Mouse (Mus musculus) hindbrain, embryonic 12.5 days (tissue): ENCODE results near the gene Vapa. TPM values are rescaled to one million over a fixed set of nuclear protein-coding genes. Genes with fewer than 3 reads are reported as not detected.

Experiments
- ATAC-seq: fragments of 200-750 bp; cut with Nextera tagmentation; 2 replicates; pipeline ENCODE4 v1.8.0; 2017; ENCODE audit warnings: moderate TSS enrichment; ENCODE audit not compliant: low FRiP score
- H3K27ac ChIP-seq: fragments of 300-500 bp; sonication (generic); 2 replicates; pipeline ENCODE4 v1.5.1; 2016; ENCODE audit warnings: mild to moderate bottlenecking
- H3K27me3 ChIP-seq: fragments of 300-500 bp; sonication (generic); 2 replicates; pipeline ENCODE4 v1.6.1; 2016; ENCODE audit warnings: mild to moderate bottlenecking
- H3K36me3 ChIP-seq: fragments of 300-500 bp; sonication (generic); 2 replicates; pipeline ENCODE4 v1.6.1; 2016; ENCODE audit warnings: mild to moderate bottlenecking
- H3K4me1 ChIP-seq: fragments of 300-500 bp; sonication (generic); 2 replicates; pipeline ENCODE4 v1.6.1; 2016
- H3K4me2 ChIP-seq: fragments of 300-500 bp; sonication (generic); replicated peaks from 2 replicates; pipeline ENCODE4 v1.6.1; 2016; ENCODE audit warnings: mild to moderate bottlenecking
- H3K4me3 ChIP-seq: fragments of 300-500 bp; sonication (generic); 2 replicates; pipeline ENCODE4 v1.5.1; 2016; ENCODE audit warnings: mild to moderate bottlenecking
- H3K9ac ChIP-seq: fragments of 300-500 bp; sonication (generic); 2 replicates; pipeline ENCODE4 v1.6.1; 2016; ENCODE audit warnings: mild to moderate bottlenecking, moderate library complexity
- H3K9me3 ChIP-seq: fragments of 300-500 bp; sonication (generic); replicated peaks from 2 replicates; pipeline ENCODE4 v1.6.1; 2016; ENCODE audit warnings: mild to moderate bottlenecking
- WGBS: fragments of 180-500 bp; shearing (Covaris S2); methylation state at CpG from one replicate; pipeline ENCODE4 v1.1.7; 2016; 5-methylcytosine and 5-hydroxymethylcytosine counted together
- polyA plus RNA-seq: library from polyadenylated mRNA; unstranded; fragments of >200 nt; fragmentation: Nextera tagmentation; extraction: Ambion mirVana; gene quantifications from 2 replicates; pipeline ENCODE4 v1.2.1, GENCODE M21; 2016

Gene Vapa
- 264 and 270 TPM in 2 replicates for polyA plus RNA-seq

DNA sequence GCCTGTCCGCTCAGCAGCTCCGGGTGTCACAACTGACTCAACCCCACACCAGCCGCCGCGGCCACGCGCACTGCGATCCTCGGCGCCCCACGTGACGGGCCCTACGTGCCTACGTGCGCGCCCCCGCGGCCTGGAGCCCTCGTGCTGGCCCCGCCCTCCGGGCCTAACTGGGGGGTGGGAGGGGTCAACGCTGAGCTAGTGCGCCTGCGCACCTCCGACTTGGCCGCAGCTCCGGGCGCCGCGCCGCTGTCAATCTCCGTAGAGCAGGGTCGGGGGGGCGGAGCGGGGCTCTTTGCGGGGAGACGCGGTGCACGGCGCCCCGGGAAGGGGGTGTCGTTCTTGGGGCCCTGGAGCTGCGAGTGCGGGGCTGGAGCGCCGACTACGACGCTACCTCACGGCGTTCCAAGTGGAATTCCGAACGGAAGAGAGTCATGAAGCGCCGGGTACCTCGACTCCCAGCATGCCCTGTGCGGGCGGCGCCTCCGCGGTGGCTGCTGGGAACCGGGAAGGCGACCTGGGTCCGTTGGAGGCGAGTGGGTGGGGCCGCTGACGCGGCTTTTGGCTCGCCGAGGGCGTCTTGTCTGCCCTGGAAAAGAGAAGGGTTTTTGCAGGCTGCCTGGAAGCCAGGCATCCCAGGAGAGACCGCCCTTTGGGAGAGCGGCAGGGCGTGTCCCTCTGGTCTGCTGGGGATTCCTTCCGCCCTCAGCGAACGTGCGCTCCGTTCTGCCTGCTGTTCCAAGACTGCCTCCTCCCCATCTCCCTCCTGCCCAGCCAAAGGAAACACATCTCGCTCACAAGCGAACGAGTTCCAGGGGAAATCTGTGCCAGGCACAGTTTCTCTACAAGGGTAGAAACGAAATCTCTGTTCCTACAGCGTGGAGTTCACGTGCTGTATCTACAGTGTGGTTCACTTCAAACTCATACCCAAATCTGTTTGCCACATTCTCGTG, at the start of gene Vapa:
Vapa (minus strand) TSS at position 93 of the 950 bp plus-strand sequence.
- peak; percentile 94 for ATAC-seq
- Histone ChIP-seq H3K4me2 (peak within 1 kb of the TSS; percentile 68), H3K27me3 (no peaks in the 10 kb centered on the region), H3K9me3 (no peaks in the 10 kb centered on the region), H3K36me3 (no peaks in the 10 kb centered on the region), H3K4me3 (peak within 1 kb of the TSS; percentile 98), H3K27ac (peak within 1 kb of the TSS; percentile 100), H3K9ac (peak within 1 kb of the TSS; percentile 98), H3K4me1 (peaks cover 22% of the 10 kb centered on the region)
- under 1% methylated on average over 84 of the region's 85 CpGs for WGBS

- no peak overlapping the region for H3K27ac ChIP-seq
- WGBS = 82% methylated on average over 3 of the region's 3 CpGs
- H3K27me3 ChIP-seq = no peaks in the 10 kb centered on the region
Measured at GRCm38 (mm10) chr17:65662662-65663061, 49.3 kb upstream of the Vapa start.

GRCm38 (mm10) chr17:65658416-65658815, 45.1 kb upstream of the Vapa start:
- H3K9me3 ChIP-seq = no peaks in the 10 kb centered on the region
- no peak overlapping the region for H3K9ac ChIP-seq
- 88% methylated on average over 2 of the region's 2 CpGs for WGBS
- ATAC-seq = no peak
- no peak overlapping the region for H3K4me3 ChIP-seq
- H3K27ac ChIP-seq = no peak overlapping the region
- H3K4me2 ChIP-seq = no peak overlapping the region
- no peaks in the 10 kb centered on the region for H3K36me3 ChIP-seq
- H3K4me1 ChIP-seq = no peaks in the 10 kb centered on the region
- no peaks in the 10 kb centered on the region for H3K27me3 ChIP-seq

More at GRCm38 (mm10) chr17:65662662-65663061, 49.3 kb upstream of the Vapa start:
- no peaks in the 10 kb centered on the region for H3K4me1 ChIP-seq
- H3K9ac ChIP-seq = no peak overlapping the region
- ATAC-seq = no peak
- no peak overlapping the region for H3K4me3 ChIP-seq
- no peaks in the 10 kb centered on the region for H3K9me3 ChIP-seq
- no peak overlapping the region for H3K4me2 ChIP-seq
- H3K36me3 ChIP-seq = peaks cover 2% of the 10 kb centered on the region; the same call in 1 of the 2 replicates

DNA sequence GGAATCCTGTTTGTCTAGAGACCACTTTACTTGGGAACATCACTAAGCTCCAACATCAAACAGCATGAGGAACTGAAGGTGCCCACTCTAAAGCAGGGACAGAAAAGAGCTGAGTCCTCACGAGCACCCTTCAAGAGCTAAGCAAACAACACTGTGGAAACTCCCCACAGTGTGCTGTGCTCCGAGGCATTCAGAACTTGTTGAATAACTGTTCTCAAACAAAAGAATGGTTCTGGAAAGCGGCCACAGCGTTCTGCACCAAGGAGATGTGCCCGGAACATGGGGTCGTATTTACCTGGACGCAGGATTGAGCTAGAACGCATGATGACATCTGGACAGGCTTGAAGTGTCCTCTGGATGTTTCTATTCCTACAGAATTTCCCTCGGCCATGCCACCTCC, 44.6 kb upstream of the Vapa start:
- no peak for ATAC-seq
- H3K9ac ChIP-seq = no peak overlapping the region
- no peak overlapping the region for H3K4me2 ChIP-seq
- no peaks in the 10 kb centered on the region for H3K36me3 ChIP-seq
- no peak overlapping the region for H3K4me3 ChIP-seq
- H3K27ac ChIP-seq = no peak overlapping the region
- H3K4me1 ChIP-seq = no peaks in the 10 kb centered on the region
- H3K9me3 ChIP-seq = no peaks in the 10 kb centered on the region
- WGBS = 93% methylated on average over 9 of the region's 9 CpGs
- no peaks in the 10 kb centered on the region for H3K27me3 ChIP-seq

- no peaks in the 10 kb centered on the region for H3K4me1 ChIP-seq
- H3K36me3 ChIP-seq = peaks cover 9% of the 10 kb centered on the region; the same call in 1 of the 2 replicates
- no peak overlapping the region for H3K9ac ChIP-seq
- H3K9me3 ChIP-seq = no peaks in the 10 kb centered on the region
- WGBS = 93% methylated on average over 6 of the region's 6 CpGs
- no peaks in the 10 kb centered on the region for H3K27me3 ChIP-seq
- no peak overlapping the region for H3K27ac ChIP-seq
- no peak overlapping the region for H3K4me2 ChIP-seq
- no peak for ATAC-seq
- no peak overlapping the region for H3K4me3 ChIP-seq
Measured at GRCm38 (mm10) chr17:65656731-65657130, 43.4 kb upstream of the Vapa start.

DNA sequence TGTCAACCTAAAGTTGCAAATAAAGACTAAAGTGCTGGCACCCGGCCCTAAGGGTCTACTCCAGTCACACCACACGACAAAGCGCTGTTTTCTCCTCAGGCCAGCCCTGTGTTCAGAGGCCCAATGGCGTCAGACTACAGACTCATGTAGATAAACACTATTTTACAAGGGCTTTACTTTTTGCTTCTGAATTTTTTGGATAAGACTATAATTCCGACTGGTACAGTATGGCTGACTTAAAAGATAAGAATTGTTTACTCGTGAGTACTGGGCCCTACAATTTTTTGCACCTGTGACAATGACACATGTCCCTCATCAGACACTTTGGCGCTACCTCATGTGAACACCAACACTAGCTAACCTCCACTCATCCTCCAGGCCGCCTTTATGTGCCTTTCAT, 42.7 kb upstream of the Vapa start:
- Histone ChIP-seq H3K4me1 (no peaks in the 10 kb centered on the region), H3K27ac (no peak overlapping the region), H3K4me2 (no peak overlapping the region), H3K9me3 (no peaks in the 10 kb centered on the region), H3K36me3 (peaks cover 11% of the 10 kb centered on the region; the same call in 1 of the 2 replicates), H3K27me3 (no peaks in the 10 kb centered on the region), H3K9ac (no peak overlapping the region), H3K4me3 (no peak overlapping the region)
- no peak for ATAC-seq
- WGBS = 87% methylated on average over 8 of the region's 8 CpGs

DNA sequence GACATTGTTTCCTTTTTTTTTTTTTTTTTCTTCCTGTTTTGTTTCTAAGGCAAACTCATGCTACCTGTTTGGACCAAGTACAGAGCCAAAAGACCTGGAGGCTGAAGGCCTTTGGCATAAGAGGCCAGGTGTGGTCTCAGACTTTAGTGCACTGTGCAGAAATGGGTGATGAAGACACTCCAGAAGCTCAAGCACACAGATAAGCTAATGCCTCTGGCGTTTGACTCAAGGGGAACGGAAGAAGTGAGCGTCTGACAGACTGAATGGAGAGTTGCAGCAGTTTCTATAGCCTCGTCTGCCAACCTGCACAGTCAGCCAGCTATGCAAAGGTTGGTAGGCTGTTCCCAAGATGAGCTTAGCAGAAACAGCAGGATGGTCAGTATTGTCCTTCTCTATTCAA, 42.3 kb upstream of the Vapa start:
- WGBS = 86% methylated on average over 4 of the region's 4 CpGs

DNA sequence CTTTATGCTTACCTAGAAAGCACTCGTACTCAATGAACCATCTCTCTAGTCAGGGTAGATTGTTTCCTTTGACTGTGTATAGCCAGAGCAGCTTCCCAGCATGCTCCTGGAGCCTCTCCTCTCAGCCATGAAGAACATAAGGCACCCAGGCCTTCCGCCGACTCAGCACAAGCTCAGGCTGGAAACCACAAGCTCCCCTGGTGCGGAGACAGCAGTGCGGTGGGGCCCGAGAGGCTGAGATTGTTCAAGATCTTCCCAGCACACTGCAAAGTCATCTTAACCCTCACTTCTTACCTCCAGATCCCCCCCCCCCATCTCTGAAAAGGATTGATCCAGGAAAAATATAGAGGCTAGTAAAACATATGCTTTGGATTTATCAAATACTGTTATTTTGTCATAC, 37.2 kb upstream of the Vapa start:
- no peak overlapping the region for H3K27ac ChIP-seq
- no peak overlapping the region for H3K4me3 ChIP-seq
- 89% methylated on average over 6 of the region's 6 CpGs for WGBS
- no peaks in the 10 kb centered on the region for H3K4me1 ChIP-seq
- ATAC-seq = no peak
- H3K9me3 ChIP-seq = no peaks in the 10 kb centered on the region
- no peak overlapping the region for H3K4me2 ChIP-seq
- H3K27me3 ChIP-seq = no peaks in the 10 kb centered on the region
- no peak overlapping the region for H3K9ac ChIP-seq
- peaks cover 11% of the 10 kb centered on the region; the same call in 1 of the 2 replicates for H3K36me3 ChIP-seq

More for the DNA sequence above, 42.3 kb upstream of the Vapa start:
- H3K4me2 ChIP-seq = no peak overlapping the region
- H3K27ac ChIP-seq = no peak overlapping the region
- no peaks in the 10 kb centered on the region for H3K27me3 ChIP-seq
- no peak overlapping the region for H3K9ac ChIP-seq
- no peak for ATAC-seq
- H3K9me3 ChIP-seq = no peaks in the 10 kb centered on the region
- H3K4me3 ChIP-seq = no peak overlapping the region
- H3K4me1 ChIP-seq = no peaks in the 10 kb centered on the region
- H3K36me3 ChIP-seq = peaks cover 11% of the 10 kb centered on the region; the same call in 1 of the 2 replicates

- no peaks in the 10 kb centered on the region for H3K9me3 ChIP-seq
- no peaks in the 10 kb centered on the region for H3K4me1 ChIP-seq
- H3K36me3 ChIP-seq = peaks cover 11% of the 10 kb centered on the region; the same call in 1 of the 2 replicates
- WGBS = 86% methylated on average over 2 of the region's 2 CpGs
- H3K9ac ChIP-seq = no peak overlapping the region
- no peak overlapping the region for H3K27ac ChIP-seq
- no peak overlapping the region for H3K4me3 ChIP-seq
- no peak overlapping the region for H3K4me2 ChIP-seq
- no peaks in the 10 kb centered on the region for H3K27me3 ChIP-seq
- no peak for ATAC-seq
Measured at GRCm38 (mm10) chr17:65649175-65649493, 35.8 kb upstream of the Vapa start.

DNA sequence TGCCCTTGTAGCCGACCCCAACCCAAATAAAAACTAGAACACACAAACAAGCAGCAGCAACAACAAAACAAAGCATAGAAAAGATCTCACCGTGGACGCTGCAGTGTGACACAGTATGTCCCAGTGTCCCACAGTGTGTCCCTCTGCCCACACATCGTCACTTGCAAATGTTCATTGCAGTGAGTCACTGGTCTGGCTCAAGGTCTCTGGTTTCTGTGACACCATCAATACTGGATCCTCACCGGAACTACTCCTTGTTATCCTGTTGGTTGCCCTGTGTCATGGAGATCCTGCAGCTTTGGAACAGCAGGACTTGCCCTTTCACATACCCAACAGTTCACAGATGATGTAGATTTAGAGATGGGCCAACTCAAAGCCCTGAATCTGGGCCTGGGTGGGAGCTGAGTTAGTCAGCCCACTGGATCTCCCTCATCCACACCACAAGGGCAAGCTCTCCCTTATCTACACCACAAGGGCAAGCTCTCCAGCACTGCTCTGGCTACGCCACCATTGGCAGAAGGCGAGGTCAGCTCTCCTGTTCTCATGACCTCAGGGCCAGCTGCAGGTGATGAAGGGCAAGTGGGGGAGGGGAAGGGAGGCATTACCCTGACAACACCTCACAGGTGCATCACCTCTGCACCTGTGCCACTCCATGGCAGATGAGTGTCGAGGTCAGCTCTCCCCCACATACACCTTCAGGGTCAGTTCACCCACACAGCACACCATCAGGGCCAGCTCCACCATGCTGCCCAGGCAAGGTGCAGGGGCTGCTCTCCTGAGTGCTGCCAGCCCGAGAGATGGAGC, 35.2 kb upstream of the Vapa start:
- no peak overlapping the region for H3K4me2 ChIP-seq
- H3K27me3 ChIP-seq = no peaks in the 10 kb centered on the region
- no peak for ATAC-seq
- 86% methylated on average over 9 of the region's 9 CpGs for WGBS
- H3K4me3 ChIP-seq = no peak overlapping the region
- H3K4me1 ChIP-seq = no peaks in the 10 kb centered on the region
- no peak overlapping the region for H3K27ac ChIP-seq
- H3K36me3 ChIP-seq = peaks cover 11% of the 10 kb centered on the region; the same call in 1 of the 2 replicates
- H3K9me3 ChIP-seq = no peaks in the 10 kb centered on the region
- H3K9ac ChIP-seq = no peak overlapping the region

- H3K36me3 ChIP-seq = peaks cover 11% of the 10 kb centered on the region; the same call in 1 of the 2 replicates
- peaks cover 6% of the 10 kb centered on the region; the same call in 1 of the 2 replicates for H3K4me1 ChIP-seq
- no peaks in the 10 kb centered on the region for H3K9me3 ChIP-seq
- no peak overlapping the region for H3K9ac ChIP-seq
- no peak for ATAC-seq
- no peak overlapping the region for H3K4me2 ChIP-seq
- no peak overlapping the region for H3K4me3 ChIP-seq
- 71% methylated on average over 5 of the region's 5 CpGs for WGBS
- no peak overlapping the region for H3K27ac ChIP-seq
- no peaks in the 10 kb centered on the region for H3K27me3 ChIP-seq
Measured at GRCm38 (mm10) chr17:65647961-65648360, 34.6 kb upstream of the Vapa start.

DNA sequence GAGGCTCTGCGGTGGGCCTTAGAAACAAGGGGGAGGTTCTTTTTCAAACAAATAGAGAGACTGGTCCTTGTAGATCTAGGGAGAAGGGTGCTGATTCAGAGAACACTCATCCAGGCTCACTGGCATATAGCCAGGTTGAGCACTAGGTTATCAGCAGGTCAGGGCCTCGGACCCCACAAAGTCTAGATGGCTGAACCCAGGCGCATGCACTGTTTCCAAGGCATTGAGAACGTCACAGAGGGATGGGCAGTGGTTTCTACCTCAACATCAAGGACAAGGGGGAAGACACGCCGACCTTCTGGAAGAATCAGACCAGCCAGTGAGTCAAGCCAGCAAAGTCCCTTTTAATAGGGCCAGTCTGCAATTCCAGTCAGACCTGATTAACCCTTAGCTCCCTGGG, 33.9 kb upstream of the Vapa start:
- Histone ChIP-seq H3K4me3 (no peak overlapping the region), H3K27ac (no peak overlapping the region), H3K4me2 (no peak overlapping the region), H3K9me3 (no peaks in the 10 kb centered on the region), H3K4me1 (peaks cover 13% of the 10 kb centered on the region), H3K9ac (no peak overlapping the region), H3K27me3 (no peaks in the 10 kb centered on the region), H3K36me3 (0 out of 2 replicates have a peak, but pooled peaks cover 7% of the 10 kb centered on the region)
- 85% methylated on average over 6 of the region's 6 CpGs for WGBS
- ATAC-seq = no peak
